Mouse (Mus musculus) lung, postnatal 0 days (tissue): ENCODE results near the gene Dcaf10. TPM values are rescaled to one million over a fixed set of nuclear protein-coding genes. Genes with fewer than 3 reads are reported as not detected.

Experiments used
- ATAC-seq: fragments of 200-750 bp; cut with Nextera tagmentation; 2 replicates; pipeline ENCODE4 v1.8.0; 2017; ENCODE audit warnings: moderate library complexity
- DNase-seq: peaks from one replicate; pipeline ENCODE4 v3.0.0-alpha.2; 2016; ENCODE audit warnings: low spot score
- H3K27ac ChIP-seq: fragments of 300-500 bp; sonication (generic); 2 replicates; pipeline ENCODE4 v1.5.1; 2014; ENCODE audit warnings: antibody characterized with exemption, mild to moderate bottlenecking, low read length, mixed read lengths
- H3K27me3 ChIP-seq: fragments of 300-500 bp; sonication (generic); replicated peaks from 2 replicates; pipeline ENCODE4 v1.6.1; 2014; ENCODE audit warnings: low read length, mixed read lengths; ENCODE audit not compliant: insufficient read depth
- H3K36me3 ChIP-seq: fragments of 300-500 bp; sonication (generic); 2 replicates; pipeline ENCODE4 v1.6.1; 2014; ENCODE audit warnings: low read length, mixed read lengths; ENCODE audit not compliant: insufficient read depth
- H3K4me1 ChIP-seq: fragments of 300-500 bp; sonication (generic); 2 replicates; pipeline ENCODE4 v1.6.1; 2014; ENCODE audit warnings: antibody characterized with exemption, low read depth, low read length, mixed read lengths; ENCODE audit not compliant: insufficient read depth
- H3K4me2 ChIP-seq: fragments of 300-500 bp; sonication (generic); replicated peaks from 2 replicates; pipeline ENCODE4 v1.6.1; 2014; ENCODE audit warnings: low read depth, mild to moderate bottlenecking, low read length, moderate library complexity, mixed read lengths
- H3K4me3 ChIP-seq: fragments of 300-500 bp; sonication (generic); 2 replicates; pipeline ENCODE4 v1.5.1; 2014; ENCODE audit warnings: low read depth, low read length
- H3K9ac ChIP-seq: fragments of 300-500 bp; sonication (generic); replicated peaks from 2 replicates; pipeline ENCODE4 v1.6.1; 2014; ENCODE audit warnings: low read depth, mild to moderate bottlenecking
- H3K9me3 ChIP-seq: fragments of 300-500 bp; sonication (generic); 2 replicates; pipeline ENCODE4 v1.6.1; 2016; ENCODE audit warnings: low read length, mixed read lengths
- CTCF ChIP-seq: IDR thresholded peaks from 2 replicates; pipeline ENCODE4 v1.5.1; 2016; ENCODE audit warnings: antibody characterized with exemption, mild to moderate bottlenecking
- EP300 ChIP-seq: IDR thresholded peaks from 2 replicates; pipeline ENCODE4 v1.6.1; 2016; ENCODE audit warnings: antibody characterized with exemption, mild to moderate bottlenecking, control low read depth
- WGBS: fragments of 180-500 bp; shearing (Covaris S2); extraction: QIAGEN DNeasy Blood & Tissue Kit; methylation state at CpG from one replicate; pipeline ENCODE4 v1.1.7; 2014; 5-methylcytosine and 5-hydroxymethylcytosine counted together
- polyA plus RNA-seq: library from polyadenylated mRNA; unstranded; fragments of >200 nt; fragmentation: Nextera tagmentation; extraction: Ambion mirVana; gene quantifications from 2 replicates; pipeline ENCODE4 v1.2.1, GENCODE M21; 2015

Gene Dcaf10
- polyA plus RNA-seq, 1 experiment from 2014 or later, result 12.3 TPM

GRCm38 (mm10) chr4:45412433-45413192 lies 70.7 kb downstream of the Dcaf10 start:
- Histone ChIP-seq H3K36me3 (no peaks in the 10 kb centered on the region), H3K4me3 (no peak overlapping the region), H3K27ac (no peak overlapping the region; the same call in 1 of the 2 replicates), H3K9me3 (no peaks in the 10 kb centered on the region), H3K4me2 (no peak overlapping the region), H3K4me1 (no peaks in the 10 kb centered on the region), H3K27me3 (no peaks in the 10 kb centered on the region), H3K9ac (no peak overlapping the region)
- 64% methylated on average over 16 of the region's 16 CpGs for WGBS
- no peak for TF ChIP-seq CTCF
- TF ChIP-seq EP300, result no peak
- DNase-seq (peak; percentile 64), ATAC-seq (no peak)

- Histone ChIP-seq H3K4me1 (no peaks in the 10 kb centered on the region), H3K4me2 (no peak overlapping the region), H3K9me3 (no peaks in the 10 kb centered on the region), H3K9ac (no peak overlapping the region), H3K4me3 (no peak overlapping the region), H3K36me3 (no peaks in the 10 kb centered on the region), H3K27me3 (no peaks in the 10 kb centered on the region), H3K27ac (peak overlapping the region; percentile 48)
- TF ChIP-seq CTCF, result no peak
- peak; percentile 96 for TF ChIP-seq EP300
- 55% methylated on average over 9 of the region's 9 CpGs for WGBS
- DNase-seq (peak; percentile 90), ATAC-seq (peak; percentile 47)
Measured at GRCm38 (mm10) chr4:45413674-45414338, 71.9 kb downstream of the Dcaf10 start.

GRCm38 (mm10) chr4:45416314-45416713 lies 74.4 kb downstream of the Dcaf10 start:
- Histone ChIP-seq H3K9me3 (no peaks in the 10 kb centered on the region), H3K36me3 (no peaks in the 10 kb centered on the region), H3K9ac (no peak overlapping the region), H3K27me3 (no peaks in the 10 kb centered on the region), H3K4me2 (no peak overlapping the region), H3K4me1 (no peaks in the 10 kb centered on the region), H3K4me3 (no peak overlapping the region), H3K27ac (no peak overlapping the region)
- TF ChIP-seq CTCF (no peak), EP300 (no peak)
- no peak for ATAC-seq
- 53% methylated on average over 7 of the region's 7 CpGs for WGBS
- DNase-seq, result no peak

GRCm38 (mm10) chr4:45418229-45418950 lies 76.5 kb downstream of the Dcaf10 start:
- TF ChIP-seq EP300 (no peak), CTCF (peak; percentile 84)
- WGBS, result 25% methylated on average over 9 of the region's 11 CpGs
- H3K4me1 ChIP-seq, result peaks cover under 1% of the 10 kb centered on the region; the same call in 1 of the 2 replicates
- no peaks in the 10 kb centered on the region for H3K36me3 ChIP-seq
- H3K9me3 ChIP-seq, result no peaks in the 10 kb centered on the region
- H3K27me3 ChIP-seq, result no peaks in the 10 kb centered on the region
- DNase-seq (peak; percentile 74), ATAC-seq (peak; percentile 18; the same call in 1 of the 2 replicates)
- no peak overlapping the region for H3K27ac ChIP-seq
- H3K9ac ChIP-seq, result no peak overlapping the region
- no peak overlapping the region for H3K4me3 ChIP-seq
- H3K4me2 ChIP-seq, result peak overlapping the region; percentile 23; the same call in 1 of the 2 replicates

DNA sequence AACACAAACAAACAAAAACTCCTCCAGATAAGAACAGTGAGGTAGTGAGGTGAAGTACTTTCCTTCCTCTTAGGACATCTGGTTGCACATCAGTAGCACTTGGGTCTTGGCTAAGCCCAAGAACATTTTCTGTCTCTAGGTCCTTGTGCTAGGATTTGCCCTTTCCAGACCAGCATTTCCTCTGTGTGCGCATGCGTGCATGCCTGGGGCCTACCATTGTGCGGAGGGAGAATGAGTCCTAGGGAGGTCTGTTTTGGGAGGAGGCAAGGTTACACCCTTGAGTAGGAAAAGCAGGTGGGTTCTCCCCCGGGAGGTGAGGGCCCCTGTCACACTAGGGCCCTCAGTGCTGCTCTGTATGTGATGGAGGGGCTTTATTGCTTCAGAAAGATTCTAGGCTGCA lies 77.2 kb downstream of the Dcaf10 start:
- Histone ChIP-seq H3K27me3 (no peaks in the 10 kb centered on the region), H3K9ac (no peak overlapping the region), H3K4me1 (peaks cover 3% of the 10 kb centered on the region; the same call in 1 of the 2 replicates), H3K36me3 (no peaks in the 10 kb centered on the region), H3K9me3 (no peaks in the 10 kb centered on the region), H3K4me2 (no peak overlapping the region), H3K27ac (no peak overlapping the region), H3K4me3 (no peak overlapping the region)
- ATAC-seq, result no peak
- TF ChIP-seq EP300, result no peak
- no peak for TF ChIP-seq CTCF
- no peak for DNase-seq
- WGBS, result 86% methylated on average over 4 of the region's 4 CpGs

DNA sequence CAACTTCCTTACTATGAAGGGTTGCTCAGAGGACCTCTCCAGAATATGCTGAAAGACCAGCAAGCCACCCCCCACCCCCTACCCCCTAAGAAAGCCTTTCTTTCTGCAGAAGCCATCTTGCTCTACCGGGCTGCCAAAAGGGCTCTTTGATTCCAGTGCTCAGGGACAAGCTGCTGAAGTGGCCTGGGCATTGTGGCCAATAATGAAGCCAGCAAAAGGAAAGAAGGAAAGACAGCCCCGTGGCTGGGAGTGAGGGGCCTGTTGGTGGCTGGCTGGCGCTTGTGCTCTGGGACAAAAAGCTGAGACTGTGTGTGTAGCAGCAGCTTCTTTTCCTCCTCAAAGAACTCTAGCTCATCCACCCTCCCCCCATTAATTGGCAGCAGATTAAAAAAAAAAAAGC lies 78.8 kb downstream of the Dcaf10 start:
- H3K4me1 ChIP-seq, result peaks cover 3% of the 10 kb centered on the region; the same call in 1 of the 2 replicates
- no peak overlapping the region for H3K4me3 ChIP-seq
- no peak for DNase-seq
- no peak overlapping the region for H3K27ac ChIP-seq
- 38% methylated on average over 3 of the region's 3 CpGs for WGBS
- no peak overlapping the region for H3K4me2 ChIP-seq
- H3K9ac ChIP-seq, result no peak overlapping the region
- H3K9me3 ChIP-seq, result no peaks in the 10 kb centered on the region
- ATAC-seq, result no peak
- no peak for TF ChIP-seq EP300
- no peak for TF ChIP-seq CTCF
- H3K36me3 ChIP-seq, result no peaks in the 10 kb centered on the region
- no peaks in the 10 kb centered on the region for H3K27me3 ChIP-seq
